Mouse (Mus musculus): ENCODE results near the gene Nkrf.

The Nkrf gene

DNA sequence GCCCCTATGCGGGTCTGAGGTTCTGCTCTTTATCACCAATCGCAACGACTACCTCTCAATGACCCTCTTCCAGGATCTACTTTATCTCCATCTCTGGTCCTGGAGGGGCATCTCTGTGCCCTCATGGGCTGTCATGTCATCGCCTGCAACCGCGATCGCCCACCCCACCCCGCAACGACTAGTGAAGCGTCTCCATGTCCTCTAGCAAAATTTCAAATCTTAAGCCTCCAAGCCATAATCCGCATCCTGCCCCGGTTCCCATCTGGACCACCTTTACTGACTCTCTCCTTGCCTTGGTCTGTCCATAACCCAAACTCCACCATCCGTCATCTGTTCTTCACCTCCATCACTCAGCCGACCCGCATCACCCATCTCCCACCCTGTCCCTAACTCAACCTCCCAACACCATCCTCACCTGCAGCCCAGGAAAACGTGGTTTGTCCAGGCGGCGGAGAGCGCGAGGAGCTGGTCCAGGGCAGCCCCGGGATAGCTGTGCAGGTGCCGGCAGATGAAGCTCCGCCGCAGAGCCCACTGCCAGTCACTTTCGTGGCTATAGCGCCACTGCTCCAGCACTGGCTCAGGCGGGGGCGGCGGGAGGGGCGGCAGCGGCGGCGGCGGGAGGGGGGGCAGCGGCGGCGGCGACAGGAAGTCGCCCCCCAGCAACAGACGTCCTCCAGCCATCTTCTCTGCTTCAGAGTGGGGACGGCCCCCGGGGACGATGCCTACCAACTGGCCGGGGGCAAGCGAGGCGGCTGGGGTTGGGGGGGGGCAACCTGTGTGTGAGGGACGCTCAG lies at the start of gene Nkrf:
TSS of gene Nkrf (minus strand) at position 579 of the 794 bp plus-strand sequence.
- peak; percentile 15 for DNase-seq (ENCODE audit: low read depth, low spot score)

GRCm38 (mm10) chrX:36941106-36941505 lies 38.4 kb upstream of the Nkrf start:
- no peak for DNase-seq (ENCODE audit: low read depth, low spot score)

DNA sequence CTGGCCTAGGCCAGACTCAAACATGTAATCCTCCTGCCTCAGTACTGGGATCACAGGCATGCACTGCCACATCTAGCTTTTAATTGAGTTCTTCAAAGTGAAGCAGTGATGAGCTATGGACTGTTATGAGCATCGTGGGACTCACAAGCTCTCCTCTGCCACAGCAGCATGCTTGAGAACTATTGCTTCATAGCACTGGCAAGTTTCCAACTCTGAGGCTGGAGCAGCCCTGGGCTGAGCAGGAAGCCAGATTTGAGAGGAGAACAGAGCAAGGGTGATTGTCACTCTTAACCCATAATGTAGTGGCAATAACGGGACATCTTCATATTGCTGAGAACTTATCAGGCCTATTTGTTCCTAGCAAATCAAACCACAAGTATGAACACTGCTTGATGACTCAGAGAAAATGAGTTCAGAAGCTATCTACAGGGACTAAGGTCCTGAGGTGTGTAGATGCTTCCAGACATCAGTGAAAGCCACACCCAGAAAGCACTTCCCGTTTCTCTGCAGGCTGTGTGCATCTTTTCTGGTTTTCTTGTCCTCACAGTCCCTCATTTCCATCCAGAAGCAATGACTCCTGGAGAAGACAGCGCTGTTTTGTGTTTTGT lies 37.2 kb upstream of the Nkrf start:
- no peak for DNase-seq (ENCODE audit: low read depth, low spot score)

GRCm38 (mm10) chrX:36935326-36935966 lies 32.7 kb upstream of the Nkrf start:
- no peak for DNase-seq (ENCODE audit: low read depth, low spot score)

DNA sequence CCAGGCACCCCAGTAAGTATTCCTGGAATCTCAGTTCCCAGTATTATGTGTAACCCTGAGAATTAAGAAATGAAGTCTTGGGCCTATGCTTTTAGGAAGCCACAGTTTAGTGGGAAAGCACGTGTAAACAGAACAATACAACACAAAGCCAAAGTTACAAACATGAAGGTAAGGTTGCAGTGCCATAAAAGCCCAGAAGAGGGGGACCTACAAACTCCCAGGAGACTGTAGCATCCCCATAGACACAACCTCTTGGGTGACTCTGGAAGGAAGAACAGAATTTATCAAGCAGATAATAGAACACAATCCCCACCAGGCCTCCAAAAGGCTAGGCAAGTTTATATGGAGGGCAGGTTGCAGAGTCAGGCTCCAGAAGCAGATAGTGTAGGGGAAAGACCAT lies 27.9 kb upstream of the Nkrf start:
- no peak for DNase-seq (ENCODE audit: low read depth, low spot score)

DNA sequence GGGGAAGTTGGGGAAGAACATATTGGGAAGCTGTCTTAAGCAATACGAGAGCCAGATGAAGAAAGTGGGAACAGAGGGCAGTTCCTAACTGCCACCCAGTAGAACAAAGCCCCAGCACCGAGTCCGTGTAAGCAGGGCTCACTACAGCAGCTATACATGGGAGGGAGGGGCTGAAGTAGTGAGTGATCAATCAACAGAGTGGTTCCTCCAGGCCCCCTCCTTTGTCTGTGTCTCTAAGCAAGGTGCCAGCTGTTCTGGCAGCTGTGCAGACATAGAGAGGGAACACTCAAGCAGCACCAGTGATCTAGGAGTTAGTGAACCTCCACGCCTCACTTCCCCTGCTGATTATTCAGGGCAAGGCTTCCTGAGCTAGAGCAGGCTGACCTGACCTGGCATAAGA lies 27.0 kb upstream of the Nkrf start:
- DNase-seq (ENCODE audit: low read depth, low spot score): no peak

- DNase-seq (ENCODE audit: low read depth, low spot score): no peak
These were observed 26.1 kb upstream of the Nkrf start for GRCm38 (mm10) chrX:36928791-36929190.

GRCm38 (mm10) chrX:36921346-36921745 lies 18.6 kb upstream of the Nkrf start:
- DNase-seq (ENCODE audit: low read depth, low spot score): no peak

- DNase-seq (ENCODE audit: low read depth, low spot score): no peak
These were observed 15.1 kb upstream of the Nkrf start for GRCm38 (mm10) chrX:36917749-36918148.

DNA sequence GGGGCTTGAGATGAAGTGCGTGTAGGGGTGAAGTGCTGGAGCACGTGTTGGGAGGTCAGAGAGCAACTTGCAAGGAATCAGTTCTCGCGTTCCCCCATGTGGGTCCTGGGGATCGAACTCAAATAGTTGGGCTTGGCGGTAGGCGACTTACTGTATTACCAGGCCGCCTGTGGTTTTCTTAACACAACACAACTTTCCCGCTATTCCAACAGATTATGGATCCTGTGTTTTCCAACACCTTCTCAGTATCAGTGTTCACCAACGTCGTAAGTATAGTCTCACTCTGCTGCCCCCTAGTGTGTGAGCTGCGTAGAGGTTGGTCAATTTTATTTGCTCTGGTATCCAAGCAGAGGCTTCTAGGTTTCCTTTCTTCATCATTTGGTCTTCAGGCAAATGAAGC lies 8.6 kb upstream of the Nkrf start:
- DNase-seq (ENCODE audit: low read depth, low spot score): peak; percentile 49

GRCm38 (mm10) chrX:36906539-36906938 lies 3.8 kb upstream of the Nkrf start:
- no peak for DNase-seq (ENCODE audit: low read depth, low spot score)

- DNase-seq (ENCODE audit: low read depth, low spot score): peak; percentile 96
These were observed 543 bp upstream of the Nkrf start for GRCm38 (mm10) chrX:36903115-36903768.

- no peak for DNase-seq (ENCODE audit: low read depth, low spot score)
These were observed 1.0 kb downstream of the Nkrf start for GRCm38 (mm10) chrX:36901655-36902054.

GRCm38 (mm10) chrX:36898931-36899330 lies 3.8 kb downstream of the Nkrf start:
- DNase-seq (ENCODE audit: low read depth, low spot score): peak; percentile 14

DNA sequence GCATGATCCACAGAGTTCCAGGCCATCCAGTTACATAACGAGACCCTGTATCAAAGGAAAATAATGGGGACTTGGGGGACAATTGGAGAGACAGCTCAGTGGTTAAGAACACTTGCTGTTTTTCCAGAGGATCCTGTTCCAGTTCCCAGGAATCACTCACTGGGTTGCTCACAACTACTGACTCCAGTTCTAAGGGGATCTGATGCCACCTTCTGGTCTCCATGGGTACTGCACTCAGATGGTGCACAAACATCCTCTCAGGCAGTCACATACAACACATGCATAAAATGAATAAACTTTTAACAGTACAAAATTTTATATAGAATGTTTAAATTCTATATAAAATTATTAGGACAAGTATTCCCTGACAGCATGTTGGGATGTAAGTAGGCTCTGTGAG lies 18.0 kb downstream of the Nkrf start:
- no peak for DNase-seq (ENCODE audit: low read depth, low spot score)

DNA sequence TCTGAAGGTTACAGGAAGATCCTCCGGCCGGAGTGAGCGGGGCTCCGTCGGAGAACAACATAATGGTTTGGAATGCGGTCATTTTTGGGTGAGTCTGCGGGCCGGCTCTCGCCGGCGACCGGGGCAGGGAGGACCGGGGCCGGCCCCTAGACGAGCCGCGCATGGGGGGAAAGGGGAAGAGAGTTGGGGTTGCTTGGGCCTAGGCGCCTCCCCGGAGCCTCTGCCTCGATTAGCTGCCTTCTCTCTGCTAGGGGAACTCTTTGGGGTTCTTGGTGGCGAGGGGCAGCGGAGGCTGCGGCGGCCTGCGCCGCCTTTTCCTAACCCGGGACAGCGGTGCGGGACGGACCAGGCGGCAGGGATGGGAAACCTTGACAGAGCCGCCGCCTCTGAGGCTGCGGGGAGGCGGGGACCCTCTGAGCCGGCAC lies 28.0 kb downstream of the Nkrf start:
- no peak for DNase-seq (ENCODE audit: low read depth, low spot score)

GRCm38 (mm10) chrX:36874178-36874696 lies 28.5 kb downstream of the Nkrf start:
- peak; percentile 85 for DNase-seq (ENCODE audit: low read depth, low spot score)

- DNase-seq (ENCODE audit: low read depth, low spot score): no peak
These were observed 28.9 kb downstream of the Nkrf start, which contains the start of the genes Ube2a and C330007P06Rik for GRCm38 (mm10) chrX:36873765-36874164. TSS of gene Ube2a (plus strand) at chrX:36873900. TSS of gene C330007P06Rik (minus strand) at chrX:36874111.

DNA sequence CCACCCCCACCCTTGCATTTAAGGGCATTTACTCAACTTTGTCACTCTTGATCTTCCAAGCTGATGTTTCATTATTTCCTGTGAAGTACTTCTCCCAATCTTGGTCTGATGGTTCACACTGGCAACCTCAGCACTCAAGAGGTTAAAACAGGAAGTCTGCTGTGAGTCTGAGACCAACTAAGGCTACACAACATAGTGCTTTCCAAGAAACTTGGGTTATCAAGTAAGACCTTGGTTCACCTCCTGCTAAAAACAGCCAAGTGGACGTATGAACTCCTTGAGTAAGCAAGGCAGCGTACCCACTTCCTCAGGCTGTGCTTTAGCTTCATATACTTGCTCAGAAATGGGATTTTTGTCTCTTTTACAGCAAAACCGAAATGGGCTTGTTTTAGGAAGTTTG lies 32.3 kb downstream of the Nkrf start:
- no peak for DNase-seq (ENCODE audit: low read depth, low spot score)

DNA sequence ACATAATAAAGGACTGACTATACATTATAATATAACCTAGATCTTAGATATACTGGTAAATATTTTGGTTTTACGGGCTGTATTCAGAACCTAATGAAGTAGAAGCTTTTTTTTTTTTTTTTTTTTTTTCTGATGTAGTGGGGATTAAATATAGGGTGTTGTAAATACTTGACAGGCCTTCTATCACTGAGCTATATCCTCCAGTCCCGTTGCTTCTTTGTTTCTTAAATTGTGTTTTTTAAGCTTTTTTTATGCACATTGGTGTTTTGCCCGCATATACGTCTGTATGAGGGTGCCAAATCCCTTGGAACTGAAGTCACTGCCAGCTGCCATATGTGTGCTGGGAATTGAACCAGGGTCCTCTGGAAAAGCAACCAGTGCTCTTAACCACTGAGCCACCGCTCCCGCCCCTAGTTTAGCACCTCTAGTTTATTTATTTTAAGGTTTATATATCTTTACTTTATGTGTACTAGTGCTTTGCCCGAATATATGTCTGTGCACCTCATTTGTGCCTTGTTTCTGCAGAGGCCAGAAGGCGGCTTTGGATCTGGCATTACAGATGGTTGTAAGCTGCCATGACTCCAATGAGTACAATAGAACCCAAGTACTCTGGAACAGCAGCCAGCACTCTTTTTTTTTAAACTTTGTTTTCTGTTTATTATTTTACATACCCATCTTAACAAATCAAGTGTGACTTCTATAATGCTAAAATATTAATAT lies 37.9 kb downstream of the Nkrf start:
- no peak for DNase-seq (ENCODE audit: low read depth, low spot score)

Measured in mesoderm, embryonic 11.5 days (tissue).